Mouse (Mus musculus) splenic B cell, adult 2 months (primary cell): ENCODE results near the gene Epdr1.
"Not testable (repeated sequence)": the region's sequence is repeated elsewhere in the genome, so short reads cannot be mapped to it uniquely, and the experiment has no call there.

ENCODE experiments used
- DNase-seq: peaks from one replicate; pipeline ENCODE4 v3.0.0-alpha.2; 2011; ENCODE audit warnings: low read depth, low spot score
- H3K27me3 ChIP-seq: 2 replicates; pipeline ENCODE4 v1.6.1; 2012; ENCODE audit warnings: mild to moderate bottlenecking, low read length, moderate library complexity, mixed read lengths; ENCODE audit not compliant: control insufficient read depth, poor library complexity, insufficient read depth, severe bottlenecking
- H3K36me3 ChIP-seq: 2 replicates; pipeline ENCODE4 v1.6.1; 2012; ENCODE audit warnings: mild to moderate bottlenecking, low read length, moderate library complexity, mixed read lengths; ENCODE audit not compliant: control insufficient read depth, poor library complexity, insufficient read depth, severe bottlenecking

Epdr1 gene

GRCm38 (mm10) chr13:19618841-19619215 is 899 bp downstream of the Epdr1 start:
- no peak for DNase-seq
- H3K36me3 ChIP-seq, result no peaks in the 10 kb centered on the region
- H3K27me3 ChIP-seq, result no peaks in the 10 kb centered on the region

DNA sequence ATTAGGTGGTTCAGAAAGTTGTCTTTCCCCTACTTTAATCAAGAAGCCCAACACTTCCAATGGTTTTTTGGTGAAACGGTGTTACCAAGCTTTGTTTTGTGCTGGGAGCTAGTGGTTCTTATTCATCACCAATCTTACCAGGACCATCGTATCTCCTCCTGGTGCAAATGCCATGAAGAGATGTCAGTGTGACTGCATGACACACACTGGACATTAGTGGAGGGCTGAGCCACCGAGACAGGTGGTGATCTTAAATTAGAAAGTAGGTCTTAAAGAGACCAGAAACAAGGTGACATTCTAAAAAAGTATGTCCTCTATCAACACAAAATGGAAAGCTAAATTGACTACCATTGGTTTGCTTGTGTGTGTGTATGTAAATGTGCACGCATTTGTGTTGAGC is 1.6 kb downstream of the Epdr1 start:
- Histone ChIP-seq H3K27me3 (no peaks in the 10 kb centered on the region), H3K36me3 (no peaks in the 10 kb centered on the region)
- DNase-seq, result no peak

DNA sequence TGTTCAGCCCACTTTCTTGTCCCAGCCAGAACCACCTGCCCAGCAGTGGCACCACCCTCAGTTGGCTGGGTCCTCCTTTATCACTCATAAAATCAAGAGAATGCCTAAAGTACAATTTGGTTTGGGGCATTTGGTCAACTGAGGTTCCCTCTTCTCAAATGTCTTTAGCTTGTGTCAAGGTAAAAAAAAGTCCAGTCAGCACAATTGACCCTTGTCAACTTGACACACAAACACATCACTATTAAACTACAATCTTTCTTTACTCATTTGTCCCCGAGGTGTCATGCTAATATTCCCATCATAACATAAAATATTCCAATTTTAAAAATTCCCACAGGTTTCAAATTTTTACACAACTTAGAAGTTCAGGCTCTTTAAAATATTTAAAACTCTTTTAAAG is 5.4 kb downstream of the Epdr1 start:
- Histone ChIP-seq H3K27me3 (no peaks in the 10 kb centered on the region), H3K36me3 (no peaks in the 10 kb centered on the region)
- no peak for DNase-seq

GRCm38 (mm10) chr13:19613426-19613825 is 6.3 kb downstream of the Epdr1 start:
- H3K36me3 ChIP-seq, result no peaks in the 10 kb centered on the region
- no peak for DNase-seq

DNA sequence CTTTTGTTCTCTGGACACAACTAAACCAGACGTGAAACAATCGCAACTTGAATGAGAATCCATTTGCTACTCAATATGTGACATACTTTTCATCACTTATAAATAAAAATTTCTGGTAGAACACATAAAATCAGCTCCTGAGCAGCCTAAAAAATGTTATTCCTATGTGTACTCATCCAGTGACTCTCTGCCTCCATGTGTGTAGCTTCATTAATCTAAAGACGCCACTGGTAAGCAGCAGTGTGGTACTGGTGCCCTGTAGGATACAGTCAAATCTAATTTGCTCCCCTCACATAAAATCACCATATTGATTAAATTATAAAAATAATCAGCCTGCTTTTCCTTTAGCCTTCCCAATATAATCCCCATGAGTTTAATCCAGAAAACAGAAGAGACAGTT is 6.8 kb downstream of the Epdr1 start:
- H3K36me3 ChIP-seq, result no peaks in the 10 kb centered on the region
- DNase-seq, result no peak
- H3K27me3 ChIP-seq, result no peaks in the 10 kb centered on the region

More at GRCm38 (mm10) chr13:19613426-19613825, 6.3 kb downstream of the Epdr1 start:
- H3K27me3 ChIP-seq, result no peaks in the 10 kb centered on the region

DNA sequence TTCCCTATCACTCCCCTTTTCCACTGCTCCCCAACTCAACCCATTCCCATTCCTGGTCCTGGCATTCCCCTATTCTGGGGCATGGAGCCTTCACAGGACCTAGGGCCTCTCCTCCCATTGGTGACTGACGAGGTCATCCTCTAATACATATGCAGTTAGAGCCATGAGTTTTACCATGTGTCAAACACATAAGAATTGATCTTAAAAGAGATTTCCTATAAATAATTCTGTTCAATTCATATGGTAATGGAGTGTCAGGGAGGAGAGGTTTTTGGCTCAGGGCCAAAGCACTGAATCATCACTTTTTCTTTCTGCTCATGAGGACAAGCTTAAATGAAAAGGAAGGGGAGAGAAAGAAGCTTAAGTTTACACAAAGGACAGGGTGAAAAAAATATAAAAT is 7.4 kb downstream of the Epdr1 start:
- Histone ChIP-seq H3K36me3 (no peaks in the 10 kb centered on the region), H3K27me3 (no peaks in the 10 kb centered on the region)
- DNase-seq, result no peak

DNA sequence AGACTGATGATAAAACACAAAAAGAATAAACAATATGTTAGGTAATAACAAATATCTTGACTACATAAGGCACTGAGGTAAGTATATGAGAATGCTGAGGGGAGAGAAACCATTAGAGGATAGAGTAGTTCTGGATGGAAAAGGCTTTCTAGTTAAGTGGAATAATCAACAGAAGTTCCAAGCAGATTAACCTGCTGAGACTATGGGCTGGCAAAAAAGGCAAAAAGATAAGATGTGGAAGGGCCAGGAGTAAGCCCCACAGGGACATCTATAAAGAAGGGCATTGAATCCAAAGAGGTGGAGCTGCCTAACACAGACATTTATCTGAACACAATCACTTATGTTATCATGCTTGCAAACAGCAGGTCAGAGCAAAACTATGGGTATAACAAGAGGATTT is 11.6 kb downstream of the Epdr1 start:
- DNase-seq, result no peak
- H3K36me3 ChIP-seq, result no peaks in the 10 kb centered on the region
- no peaks in the 10 kb centered on the region for H3K27me3 ChIP-seq

DNA sequence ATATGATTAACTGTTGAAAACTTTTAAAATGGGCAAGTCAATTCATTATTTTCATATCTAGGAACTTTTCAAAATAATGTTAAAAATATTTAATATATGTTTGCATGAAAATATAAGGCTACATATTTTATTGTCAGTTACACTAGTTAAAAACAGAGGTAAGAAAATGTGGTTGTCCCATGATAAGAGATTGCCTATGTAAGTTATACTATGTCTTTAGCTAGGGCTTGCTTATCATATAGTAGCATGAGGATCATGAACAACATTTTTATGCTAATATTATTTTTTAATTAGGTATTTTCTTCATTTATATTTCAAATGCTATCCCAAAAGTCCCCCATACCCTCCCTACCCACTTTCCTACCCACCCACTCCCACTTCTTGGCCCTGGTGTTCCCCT is 14.8 kb downstream of the Epdr1 start:
- DNase-seq, result no peak
- Histone ChIP-seq H3K27me3 (no peaks in the 10 kb centered on the region), H3K36me3 (no peaks in the 10 kb centered on the region)

- H3K27me3 ChIP-seq, result no peaks in the 10 kb centered on the region
- no peaks in the 10 kb centered on the region for H3K36me3 ChIP-seq
- DNase-seq, result no peak
Observed at GRCm38 (mm10) chr13:19603719-19604118, 16.0 kb downstream of the Epdr1 start.

- no peak for DNase-seq
- Histone ChIP-seq H3K36me3 (no peaks in the 10 kb centered on the region), H3K27me3 (no peaks in the 10 kb centered on the region)
Observed at GRCm38 (mm10) chr13:19602531-19602930, 17.2 kb downstream of the Epdr1 start.

GRCm38 (mm10) chr13:19599242-19599641 is 20.5 kb downstream of the Epdr1 start:
- Histone ChIP-seq H3K27me3 (no peaks in the 10 kb centered on the region), H3K36me3 (no peaks in the 10 kb centered on the region)
- DNase-seq, result no peak

DNA sequence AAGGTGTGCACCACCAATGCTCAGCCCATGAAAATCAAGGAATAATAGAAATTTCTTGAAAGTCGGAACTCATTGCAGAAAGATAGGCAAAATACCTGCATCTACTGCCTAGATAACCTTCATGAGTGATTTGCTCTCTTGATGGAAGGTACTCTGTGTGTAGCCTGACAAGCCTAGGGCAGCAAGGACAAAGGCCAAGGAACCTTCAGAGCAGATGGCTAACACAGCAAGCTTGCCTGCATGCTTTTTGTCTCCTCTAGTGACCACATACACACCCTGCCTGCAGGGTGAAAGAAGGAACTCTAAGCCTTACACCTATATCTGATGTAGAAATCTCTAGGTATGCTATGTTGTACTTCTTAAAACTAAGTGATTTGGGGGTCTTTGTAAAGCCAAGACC is 24.6 kb downstream of the Epdr1 start:
- no peak for DNase-seq
- no peaks in the 10 kb centered on the region for H3K27me3 ChIP-seq

DNA sequence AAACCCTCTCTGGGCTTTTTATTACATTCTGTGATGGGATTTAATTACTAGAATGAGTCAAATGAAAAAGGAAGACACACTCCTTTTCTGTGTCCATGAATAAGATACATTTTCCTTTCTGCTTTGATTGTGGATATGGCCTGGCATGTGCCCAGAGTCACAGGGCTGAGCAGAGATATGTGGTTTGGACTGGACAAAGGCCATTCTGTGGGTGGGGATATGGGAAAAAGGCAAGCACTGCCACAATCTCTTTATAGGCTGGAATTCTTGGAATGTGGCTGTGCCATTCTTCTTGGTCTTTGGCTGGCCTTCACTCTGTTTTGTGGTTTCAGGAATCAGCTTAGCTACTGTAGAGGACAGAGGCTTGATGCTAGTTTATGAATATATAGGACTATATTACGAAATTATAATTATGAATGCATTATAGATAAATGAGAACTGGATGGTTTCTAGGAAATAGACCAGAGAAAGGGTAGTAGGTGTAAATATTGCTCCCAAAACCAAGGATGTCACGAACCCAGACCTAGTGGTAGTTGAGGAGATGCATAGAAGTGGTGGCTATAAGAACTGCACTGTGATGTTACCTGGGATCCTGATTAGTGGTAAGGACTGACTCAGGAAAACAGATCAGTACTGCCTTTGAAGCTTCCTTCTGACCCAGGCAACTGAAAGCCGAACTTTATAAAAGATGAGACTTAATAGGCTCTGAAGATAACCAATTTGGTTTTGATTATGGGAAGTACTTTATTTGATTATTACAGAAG is 28.5 kb downstream of the Epdr1 start:
- no peak for DNase-seq
- Histone ChIP-seq H3K36me3 (no peaks in the 10 kb centered on the region), H3K27me3 (no peaks in the 10 kb centered on the region)

More for the DNA sequence above, 24.6 kb downstream of the Epdr1 start:
- H3K36me3 ChIP-seq, result no peaks in the 10 kb centered on the region

DNA sequence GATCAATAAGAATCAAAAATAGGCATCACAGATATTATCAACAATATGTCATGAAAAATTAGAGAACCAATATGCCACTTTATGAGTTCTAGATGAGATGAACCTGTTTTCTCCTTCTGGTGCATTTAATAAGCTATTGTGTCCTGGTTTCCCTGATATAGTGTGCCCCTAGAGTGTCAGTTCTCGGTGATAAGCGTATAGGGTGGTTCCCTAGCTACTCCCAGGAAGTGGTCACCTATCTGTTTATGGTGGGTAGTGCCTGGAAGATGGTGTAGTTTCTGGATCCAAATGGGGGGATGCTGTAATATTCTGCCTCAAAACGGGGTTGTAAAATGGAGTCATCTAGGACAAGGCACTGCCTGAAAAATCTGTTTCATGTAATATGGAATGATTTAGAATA is 43.8 kb downstream of the Epdr1 start:
- Histone ChIP-seq H3K27me3 (no peaks in the 10 kb centered on the region; the same call in 1 of the 2 replicates), H3K36me3 (no peaks in the 10 kb centered on the region)
- no peak for DNase-seq

- H3K36me3 ChIP-seq, H3K27me3 ChIP-seq, DNase-seq: not testable (repeated sequence)
Observed at GRCm38 (mm10) chr13:19574723-19575122, 45.0 kb downstream of the Epdr1 start.

DNA sequence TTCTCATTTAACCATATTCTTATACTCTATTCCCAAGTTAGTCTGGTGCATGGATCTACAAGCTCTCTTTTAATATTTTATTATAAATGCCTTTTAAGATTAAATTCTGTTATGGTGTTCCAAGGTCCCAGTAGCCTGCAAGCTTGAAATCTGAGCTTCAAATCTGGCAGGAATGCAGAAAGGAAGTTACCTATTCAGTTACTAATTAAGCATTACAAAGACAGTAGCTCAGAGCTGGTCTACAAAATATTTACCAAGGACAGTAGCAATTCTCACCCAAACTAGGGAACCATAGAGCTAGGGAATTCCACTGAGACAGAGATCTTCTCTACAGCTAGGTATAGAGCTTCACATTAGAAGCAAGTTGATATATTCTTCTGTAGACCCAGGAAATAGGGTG is 49.6 kb downstream of the Epdr1 start:
- H3K27me3 ChIP-seq, H3K36me3 ChIP-seq, DNase-seq: not testable (repeated sequence)
